Mouse (Mus musculus) small intestine, adult 2 months (tissue): ENCODE measurements around the gene Phf3. TPM values are rescaled to one million over a fixed set of nuclear protein-coding genes. Genes with fewer than 3 reads are reported as not detected.
"Not testable (repeated sequence)": the region's sequence is repeated elsewhere in the genome, so short reads cannot be mapped to it uniquely, and the experiment has no call there.

ENCODE experiments used
- H3K27ac ChIP-seq: fragments of 200-500 bp; 2 replicates; pipeline ENCODE4 v1.5.1; 2012; ENCODE audit warnings: low read depth, low read length, control low read depth, inconsistent platforms; ENCODE audit not compliant: insufficient read depth
- H3K27me3 ChIP-seq: fragments of 200-500 bp; 2 replicates; pipeline ENCODE4 v1.6.1; 2012; ENCODE audit warnings: mild to moderate bottlenecking, moderate library complexity, low read length, inconsistent platforms; ENCODE audit not compliant: control insufficient read depth, insufficient read depth
- H3K36me3 ChIP-seq: fragments of 200-500 bp; 2 replicates; pipeline ENCODE4 v1.6.1; 2012; ENCODE audit warnings: mild to moderate bottlenecking, low read length, control low read depth, inconsistent platforms; ENCODE audit not compliant: control insufficient read depth, insufficient read depth
- H3K4me1 ChIP-seq: fragments of 200-500 bp; 2 replicates; pipeline ENCODE4 v1.6.1; 2012; ENCODE audit warnings: low read length, inconsistent platforms, mixed read lengths; ENCODE audit not compliant: control insufficient read depth, insufficient read depth, insufficient read length
- H3K4me3 ChIP-seq: fragments of 200-500 bp; 2 replicates; pipeline ENCODE4 v1.5.1; 2012; ENCODE audit warnings: low read depth, mild to moderate bottlenecking, control low read depth, inconsistent platforms, low read length, moderate library complexity
- CTCF ChIP-seq: fragments of 200-500 bp; IDR thresholded peaks from 2 replicates; pipeline ENCODE4 v1.5.1; 2012; ENCODE audit warnings: low read depth, mild to moderate bottlenecking, control low read depth, inconsistent platforms, low read length, moderate library complexity, mixed read lengths; ENCODE audit not compliant: insufficient replicate concordance, insufficient read length; ENCODE audit errors: extremely low read depth
- POLR2A ChIP-seq: fragments of 200-500 bp; IDR thresholded peaks from 2 replicates; pipeline ENCODE4 v1.6.1; 2012; ENCODE audit warnings: low read depth, mild to moderate bottlenecking, control low read depth, inconsistent platforms, low read length, moderate library complexity
- WGBS: fragments of 180-500 bp; shearing (Covaris S2); methylation state at CpG from one replicate; pipeline ENCODE4 v1.1.7; 2018; 5-methylcytosine and 5-hydroxymethylcytosine counted together
- polyA plus RNA-seq: library from polyadenylated mRNA; depleted of rRNA; stranded (reverse); fragments of >200 nt; gene quantifications from 2 replicates; pipeline ENCODE4 v1.2.3, GENCODE M21; 2012

The Phf3 gene
- polyA plus RNA-seq, 1 experiment, result 36.1 TPM

DNA sequence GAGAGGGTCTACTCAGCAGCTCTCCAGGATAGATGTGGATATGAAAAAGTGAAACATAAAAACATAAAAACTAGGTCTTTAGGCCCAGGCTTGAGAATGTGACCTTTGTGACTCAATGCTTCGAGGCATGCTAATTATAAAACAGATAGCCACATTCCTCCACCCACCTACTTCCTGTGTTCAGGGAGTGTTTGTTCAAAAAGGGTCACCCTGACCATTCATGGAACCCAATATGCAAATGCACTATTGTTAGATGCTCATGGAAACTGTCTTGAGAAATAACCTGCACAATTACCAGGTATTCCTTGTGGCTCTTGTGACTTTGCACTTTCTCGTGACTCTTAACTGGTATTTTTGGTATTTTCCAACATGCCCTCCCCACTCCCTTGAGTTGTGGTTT lies 25.0 kb upstream of the Phf3 start:
- no peaks in the 10 kb centered on the region for H3K27me3 ChIP-seq
- no peaks in the 10 kb centered on the region for H3K36me3 ChIP-seq
- 51% methylated on average over 2 of the region's 2 CpGs for WGBS
- TF ChIP-seq POLR2A, result no peak
- TF ChIP-seq CTCF, result no peak
- H3K4me3 ChIP-seq, result no peak overlapping the region
- no peak overlapping the region for H3K27ac ChIP-seq
- H3K4me1 ChIP-seq, result no peaks in the 10 kb centered on the region

DNA sequence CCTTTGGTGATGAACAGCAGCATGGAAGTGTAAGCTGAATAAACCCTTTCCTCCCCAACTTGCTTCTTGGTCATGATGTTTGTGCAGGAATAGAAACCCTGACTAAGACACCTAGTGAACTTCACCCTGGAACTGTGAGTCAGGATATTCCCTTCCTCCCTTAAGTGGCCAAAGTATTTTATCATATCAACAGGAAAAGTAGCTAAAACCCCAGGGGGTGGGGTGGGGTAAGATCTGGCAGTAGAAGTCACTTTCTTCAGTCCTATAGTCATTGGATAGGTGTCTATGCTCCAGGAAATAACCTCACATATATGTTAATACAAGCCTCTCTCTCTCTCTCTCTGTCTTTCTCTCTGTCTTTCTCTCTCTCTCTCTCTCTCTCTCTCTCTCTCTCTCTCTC lies 21.6 kb upstream of the Phf3 start:
- not testable (repeated sequence) for H3K4me3 ChIP-seq, H3K4me1 ChIP-seq, H3K27ac ChIP-seq, H3K27me3 ChIP-seq, H3K36me3 ChIP-seq

GRCm38 (mm10) chr1:30883806-30884205 lies 10.1 kb upstream of the Phf3 start:
- not testable (repeated sequence) for H3K27me3 ChIP-seq
- WGBS, result 100% methylated on average over 1 of the region's 1 CpGs

GRCm38 (mm10) chr1:30875746-30876145 lies 2.0 kb upstream of the Phf3 start:
- Histone ChIP-seq H3K36me3 (no peaks in the 10 kb centered on the region), H3K27me3 (no peaks in the 10 kb centered on the region), H3K4me3 (no peak overlapping the region), H3K4me1 (no peaks in the 10 kb centered on the region), H3K27ac (no peak overlapping the region)
- TF ChIP-seq POLR2A, result no peak

More at GRCm38 (mm10) chr1:30883806-30884205, 10.1 kb upstream of the Phf3 start:
- H3K4me1 ChIP-seq, H3K27ac ChIP-seq, H3K36me3 ChIP-seq, H3K4me3 ChIP-seq: not testable (repeated sequence)

DNA sequence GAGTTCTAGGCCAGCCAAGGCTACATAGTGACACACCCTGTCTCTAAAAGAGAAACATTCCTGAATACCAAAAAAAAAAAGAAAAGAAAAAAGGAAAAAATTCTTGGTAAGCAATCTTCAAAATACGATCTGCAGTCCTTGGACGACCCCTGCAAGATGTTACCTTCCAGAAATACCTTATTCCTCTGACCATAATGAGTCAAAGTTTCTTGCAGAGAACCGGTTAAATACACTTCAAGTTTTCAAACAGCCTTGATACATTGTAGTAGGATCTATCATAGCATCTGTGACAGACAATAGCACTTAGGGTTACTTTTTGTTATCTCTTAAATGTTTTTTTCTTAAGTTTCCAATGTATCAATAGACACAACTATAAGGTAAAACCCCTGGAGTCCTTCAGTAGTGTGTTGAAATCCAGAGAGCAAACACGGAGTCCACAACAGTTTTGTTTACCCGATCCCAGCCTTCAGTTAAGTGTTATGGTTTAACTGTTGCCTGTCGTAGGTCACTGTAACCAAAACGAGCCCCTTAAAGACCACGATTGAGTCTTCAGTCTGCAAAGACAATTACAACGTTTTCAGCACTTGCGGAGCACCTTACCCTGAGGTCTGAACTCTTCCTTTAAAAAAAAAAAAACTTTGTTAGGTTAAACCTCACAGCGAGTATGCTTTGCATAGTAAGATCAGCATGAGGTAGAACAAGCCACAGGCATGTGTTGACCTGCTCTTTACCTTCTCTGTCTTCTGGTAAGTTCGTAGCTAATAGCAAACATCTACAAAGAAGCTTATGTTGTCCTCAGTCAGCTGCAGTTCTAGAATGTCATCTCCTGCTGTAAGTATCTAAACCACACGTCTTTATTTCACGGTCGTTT lies 775 bp upstream of the Phf3 start:
- WGBS, result 44% methylated on average over 15 of the region's 15 CpGs

DNA sequence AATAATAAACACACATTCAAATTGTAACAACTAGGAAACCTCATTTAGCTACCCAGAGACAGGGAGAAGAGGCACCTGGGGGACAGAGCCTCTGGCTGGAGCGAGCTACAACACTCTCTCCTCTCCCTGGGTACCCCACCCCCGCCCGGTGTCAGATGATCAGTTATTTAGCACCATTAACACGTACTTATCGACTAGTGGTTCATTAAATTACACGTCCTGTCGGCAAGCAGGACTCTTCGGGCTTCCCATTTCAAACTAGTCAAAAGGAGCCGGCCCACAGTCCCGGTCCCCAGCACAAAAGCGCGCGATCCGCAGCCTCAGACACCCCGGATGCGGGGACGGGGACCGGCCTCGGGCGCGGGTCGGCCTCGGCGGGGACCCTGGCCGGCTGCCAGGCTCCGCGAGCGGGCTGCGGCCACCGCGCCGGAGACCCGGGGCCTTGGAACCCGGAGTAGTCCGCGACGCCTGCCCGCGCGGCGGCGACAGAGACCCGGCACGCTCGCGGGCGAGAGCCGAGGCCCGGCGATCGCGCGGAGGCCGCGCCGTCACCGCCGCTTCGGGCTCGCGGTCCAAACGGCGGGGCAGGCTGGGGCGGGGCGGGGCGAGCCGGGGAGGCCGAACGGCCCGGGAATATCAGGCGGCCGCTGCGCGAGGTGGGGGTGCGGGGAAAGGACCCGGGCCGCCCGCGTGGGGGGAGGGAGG lies 733 bp downstream of the Phf3 start:
- Histone ChIP-seq H3K36me3 (no peaks in the 10 kb centered on the region), H3K4me1 (no peaks in the 10 kb centered on the region), H3K27ac (peak overlapping the region; percentile 81), H3K4me3 (peak overlapping the region; percentile 95), H3K27me3 (no peaks in the 10 kb centered on the region)
- 1% methylated on average over 76 of the region's 79 CpGs for WGBS
- TF ChIP-seq POLR2A (no peak), CTCF (no peak)

More for the DNA sequence above, 775 bp upstream of the Phf3 start:
- Histone ChIP-seq H3K36me3 (no peaks in the 10 kb centered on the region), H3K4me3 (peak overlapping the region; percentile 95), H3K4me1 (no peaks in the 10 kb centered on the region), H3K27ac (peak overlapping the region; percentile 81), H3K27me3 (no peaks in the 10 kb centered on the region)
- TF ChIP-seq CTCF (no peak), POLR2A (no peak)

GRCm38 (mm10) chr1:30867786-30868185 lies 5.9 kb downstream of the Phf3 start:
- H3K27ac ChIP-seq, result no peak overlapping the region
- H3K27me3 ChIP-seq, result no peaks in the 10 kb centered on the region
- 0 out of 2 replicates have a peak, but pooled peaks cover 1% of the 10 kb centered on the region for H3K36me3 ChIP-seq
- 83% methylated on average over 4 of the region's 4 CpGs for WGBS
- no peak for TF ChIP-seq CTCF
- no peak for TF ChIP-seq POLR2A
- H3K4me3 ChIP-seq, result no peak overlapping the region
- no peaks in the 10 kb centered on the region for H3K4me1 ChIP-seq

DNA sequence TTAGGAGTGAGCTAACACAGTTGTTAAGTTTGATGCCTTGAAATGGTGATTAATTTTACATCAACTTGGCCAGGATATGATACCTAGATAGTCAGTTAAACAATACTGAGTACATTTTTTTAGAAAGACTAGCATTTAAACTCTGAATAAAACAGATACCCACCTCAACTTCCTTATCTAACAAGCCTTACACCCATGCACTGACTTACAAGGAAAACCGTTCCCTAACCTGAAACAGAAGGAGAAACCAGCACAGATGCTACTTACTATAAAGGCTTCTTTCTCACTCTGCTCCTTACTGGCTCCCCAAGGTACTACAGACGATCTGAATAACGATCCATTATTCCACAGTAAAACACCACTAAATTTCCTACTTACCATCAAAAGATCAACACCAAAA lies 21.2 kb downstream of the Phf3 start:
- WGBS, result 83% methylated on average over 3 of the region's 3 CpGs
- H3K36me3 ChIP-seq, result 0 out of 2 replicates have a peak, but pooled peaks cover 1% of the 10 kb centered on the region
- H3K4me3 ChIP-seq, result no peak overlapping the region
- no peak overlapping the region for H3K27ac ChIP-seq
- no peak for TF ChIP-seq CTCF
- no peak for TF ChIP-seq POLR2A
- H3K27me3 ChIP-seq, result no peaks in the 10 kb centered on the region
- peaks cover 11% of the 10 kb centered on the region; the same call in 1 of the 2 replicates for H3K4me1 ChIP-seq
